Mouse (Mus musculus): ENCODE results near the gene Hcar2. TPM values are rescaled to one million over a fixed set of nuclear protein-coding genes. Genes with fewer than 3 reads are reported as not detected.

The Hcar2 gene
- polyA plus RNA-seq, 1 experiment from 2014 or later, result 0.10 TPM

DNA sequence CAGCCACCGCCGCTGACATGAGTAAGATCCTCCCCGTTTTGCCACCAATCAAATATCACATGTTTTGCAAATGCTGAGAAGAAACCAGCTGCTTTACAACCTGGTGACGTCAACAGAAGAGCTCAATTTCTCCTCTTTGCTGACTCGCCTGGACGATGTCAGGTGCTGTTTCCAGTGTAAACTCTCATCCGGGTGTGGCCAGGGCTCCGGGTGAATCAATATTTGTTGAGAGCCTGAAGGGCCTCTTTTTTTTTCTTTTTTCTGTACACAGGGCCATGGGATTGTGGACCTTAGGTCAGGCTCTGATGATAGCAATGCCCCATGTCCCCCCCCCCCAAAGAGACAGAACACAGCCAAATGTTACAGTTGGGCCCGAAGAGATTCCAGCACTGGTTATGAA is 10.8 kb downstream of the Hcar2 start:
- 82% methylated on average over 9 of the region's 9 CpGs for WGBS
- Histone ChIP-seq H3K4me3 (replicated peaks) (no peak overlapping the region), H3K36me3 (no peaks in the 10 kb centered on the region), H3K9me3 (replicated peaks) (no peaks in the 10 kb centered on the region), H3K4me1 (peaks cover 11% of the 10 kb centered on the region; the same call in 1 of the 2 replicates), H3K27me3 (no peaks in the 10 kb centered on the region), H3K4me2 (no peak overlapping the region), H3K27ac (no peak overlapping the region), H3K9ac (no peak overlapping the region)
- no peak for ATAC-seq (replicated peaks; ENCODE audit: low FRiP score)

DNA sequence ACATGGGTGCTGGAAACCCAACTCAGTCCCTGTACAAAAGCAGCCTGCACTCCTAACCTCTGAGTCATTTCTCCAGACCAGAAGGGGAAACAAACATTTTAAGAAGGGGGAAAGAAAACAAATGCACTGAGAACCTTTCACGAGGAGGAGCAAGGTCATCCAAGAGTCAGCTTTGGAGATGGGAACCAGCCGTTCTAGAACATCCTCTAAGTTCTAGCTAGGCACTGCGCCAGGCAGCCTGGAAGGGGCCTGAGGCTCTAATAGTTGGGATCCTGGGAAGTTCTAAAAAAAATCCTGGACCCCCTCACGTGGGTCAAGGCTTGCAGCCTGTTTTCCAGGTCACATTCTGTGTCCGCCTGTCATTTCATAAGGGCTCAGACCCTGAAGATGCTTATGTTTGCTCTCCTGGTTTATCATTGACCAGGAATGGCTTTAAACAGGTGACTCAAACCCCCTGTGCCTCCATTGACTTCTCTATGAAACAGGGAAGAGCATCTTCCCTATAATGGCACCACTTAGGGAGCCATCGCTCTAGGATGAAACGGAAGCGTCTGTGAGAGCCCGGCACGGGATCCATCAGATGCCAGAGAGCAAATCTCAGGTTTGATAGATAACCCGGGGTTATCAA is 11.3 kb downstream of the Hcar2 start:
- Histone ChIP-seq H3K27me3 (no peaks in the 10 kb centered on the region), H3K4me1 (peaks cover 8% of the 10 kb centered on the region; the same call in 1 of the 2 replicates), H3K4me3 (replicated peaks) (no peak overlapping the region), H3K9ac (no peak overlapping the region), H3K27ac (no peak overlapping the region), H3K9me3 (replicated peaks) (no peaks in the 10 kb centered on the region), H3K4me2 (no peak overlapping the region), H3K36me3 (no peaks in the 10 kb centered on the region)
- 83% methylated on average over 11 of the region's 11 CpGs for WGBS
- no peak for ATAC-seq (replicated peaks; ENCODE audit: low FRiP score)

DNA sequence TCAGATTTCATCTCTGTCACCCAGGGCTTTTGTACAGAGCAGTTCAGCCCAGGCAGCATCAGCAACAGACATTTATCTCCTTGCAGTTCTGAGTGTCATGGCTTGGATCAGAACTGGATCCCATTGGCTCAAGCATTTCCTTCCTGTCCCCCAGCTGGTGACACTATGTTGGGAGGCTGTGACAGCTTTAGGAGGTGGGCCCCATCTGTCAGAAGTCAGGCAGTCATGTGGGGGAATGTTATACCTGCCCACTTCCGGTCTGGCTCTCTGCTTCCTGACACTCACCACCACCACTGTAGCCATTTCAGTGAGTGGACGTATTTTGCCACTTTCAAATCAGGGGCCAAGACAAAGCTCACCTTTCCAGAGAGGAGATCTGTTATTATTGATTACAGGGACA is 13.9 kb downstream of the Hcar2 start:
- Histone ChIP-seq H3K4me2 (no peak overlapping the region), H3K27me3 (no peaks in the 10 kb centered on the region), H3K4me1 (peaks cover 6% of the 10 kb centered on the region; the same call in 1 of the 2 replicates), H3K27ac (no peak overlapping the region), H3K36me3 (no peaks in the 10 kb centered on the region), H3K9ac (no peak overlapping the region), H3K9me3 (replicated peaks) (no peaks in the 10 kb centered on the region), H3K4me3 (replicated peaks) (no peak overlapping the region)
- WGBS, result 14% methylated on average over 2 of the region's 2 CpGs
- 0 out of 2 replicates have a peak, but pooled peaks have one; percentile 40 for ATAC-seq (replicated peaks; ENCODE audit: low FRiP score)

DNA sequence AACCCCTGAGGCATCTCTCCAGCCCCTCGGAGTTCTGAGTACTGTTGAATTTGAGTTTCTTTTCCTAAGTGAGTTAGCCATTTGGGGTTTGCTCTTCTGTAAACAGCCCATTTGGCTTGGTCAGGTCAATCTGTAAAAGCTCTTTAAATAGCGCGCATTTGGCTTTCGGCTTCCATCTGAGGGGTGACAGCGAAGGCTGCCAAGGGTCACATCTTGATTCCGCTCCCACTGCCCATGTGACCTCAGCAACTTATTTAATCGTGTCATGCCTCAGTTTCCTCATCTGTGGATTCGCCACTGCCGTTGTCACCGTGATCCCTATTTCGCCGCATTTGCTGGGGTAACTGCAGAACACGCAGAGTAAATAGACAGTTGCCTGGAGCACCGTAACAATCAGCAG is 21.0 kb downstream of the Hcar2 start:
- Histone ChIP-seq H3K4me2 (peak overlapping the region; percentile 20), H3K27me3 (no peaks in the 10 kb centered on the region), H3K4me3 (replicated peaks) (no peak overlapping the region), H3K9me3 (replicated peaks) (no peaks in the 10 kb centered on the region), H3K27ac (no peak overlapping the region; the same call in 1 of the 2 replicates), H3K4me1 (peaks cover 18% of the 10 kb centered on the region), H3K9ac (no peak overlapping the region), H3K36me3 (no peaks in the 10 kb centered on the region)
- WGBS, result 71% methylated on average over 14 of the region's 14 CpGs
- no peak for ATAC-seq (replicated peaks; ENCODE audit: low FRiP score)

DNA sequence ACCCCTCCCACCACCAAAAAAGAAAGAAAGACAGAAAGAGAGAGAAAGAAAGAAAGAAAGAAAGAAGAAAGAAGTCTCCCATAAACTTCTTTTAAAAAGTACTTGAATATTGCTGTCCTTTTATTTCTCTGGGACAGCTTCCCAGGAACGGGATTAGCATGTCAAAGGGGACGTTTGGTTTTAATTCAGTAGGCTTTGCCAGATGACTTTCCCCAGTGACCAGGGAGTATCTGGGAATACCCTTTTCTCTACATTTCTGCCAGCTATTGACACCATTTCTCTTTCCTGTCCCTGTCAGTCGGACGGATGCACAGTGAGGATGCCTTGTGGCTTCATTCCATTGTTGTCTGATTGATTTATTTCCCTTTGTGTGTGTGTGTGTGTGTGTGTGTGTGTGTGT is 21.5 kb downstream of the Hcar2 start:
- peaks cover 18% of the 10 kb centered on the region for H3K4me1 ChIP-seq
- H3K27me3 ChIP-seq, result no peaks in the 10 kb centered on the region
- no peak overlapping the region for H3K4me2 ChIP-seq
- WGBS, result 45% methylated on average over 4 of the region's 4 CpGs
- no peaks in the 10 kb centered on the region for H3K9me3 ChIP-seq (replicated peaks)
- H3K27ac ChIP-seq, result peak overlapping the region; percentile 32; the same call in 1 of the 2 replicates
- no peaks in the 10 kb centered on the region for H3K36me3 ChIP-seq
- no peak for ATAC-seq (replicated peaks; ENCODE audit: low FRiP score)
- no peak overlapping the region for H3K4me3 ChIP-seq (replicated peaks)
- H3K9ac ChIP-seq, result no peak overlapping the region

DNA sequence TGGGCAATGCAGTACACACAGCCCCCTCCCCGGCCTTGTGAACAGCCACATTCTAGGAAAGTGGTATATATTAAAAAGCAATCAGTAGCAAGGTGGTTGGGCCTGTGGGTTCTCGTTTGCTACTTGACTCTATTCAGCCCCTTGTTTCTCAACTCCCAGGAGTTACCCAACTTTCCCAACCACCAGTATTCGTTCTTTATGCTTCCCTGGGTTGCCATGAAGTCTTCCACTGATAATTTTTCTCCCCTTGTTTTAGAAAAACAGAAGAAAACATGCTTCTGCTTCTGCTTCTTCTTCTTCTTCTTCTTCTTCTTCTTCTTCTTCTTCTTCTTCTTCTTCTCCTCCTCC is 22.4 kb downstream of the Hcar2 start:
- Histone ChIP-seq H3K27ac (no peak overlapping the region), H3K4me2 (no peak overlapping the region), H3K9me3 (replicated peaks) (no peaks in the 10 kb centered on the region), H3K36me3 (no peaks in the 10 kb centered on the region), H3K4me3 (replicated peaks) (no peak overlapping the region), H3K9ac (no peak overlapping the region), H3K4me1 (peaks cover 23% of the 10 kb centered on the region), H3K27me3 (no peaks in the 10 kb centered on the region)
- ATAC-seq (replicated peaks; ENCODE audit: low FRiP score), result no peak
- 85% methylated on average over 3 of the region's 3 CpGs for WGBS

DNA sequence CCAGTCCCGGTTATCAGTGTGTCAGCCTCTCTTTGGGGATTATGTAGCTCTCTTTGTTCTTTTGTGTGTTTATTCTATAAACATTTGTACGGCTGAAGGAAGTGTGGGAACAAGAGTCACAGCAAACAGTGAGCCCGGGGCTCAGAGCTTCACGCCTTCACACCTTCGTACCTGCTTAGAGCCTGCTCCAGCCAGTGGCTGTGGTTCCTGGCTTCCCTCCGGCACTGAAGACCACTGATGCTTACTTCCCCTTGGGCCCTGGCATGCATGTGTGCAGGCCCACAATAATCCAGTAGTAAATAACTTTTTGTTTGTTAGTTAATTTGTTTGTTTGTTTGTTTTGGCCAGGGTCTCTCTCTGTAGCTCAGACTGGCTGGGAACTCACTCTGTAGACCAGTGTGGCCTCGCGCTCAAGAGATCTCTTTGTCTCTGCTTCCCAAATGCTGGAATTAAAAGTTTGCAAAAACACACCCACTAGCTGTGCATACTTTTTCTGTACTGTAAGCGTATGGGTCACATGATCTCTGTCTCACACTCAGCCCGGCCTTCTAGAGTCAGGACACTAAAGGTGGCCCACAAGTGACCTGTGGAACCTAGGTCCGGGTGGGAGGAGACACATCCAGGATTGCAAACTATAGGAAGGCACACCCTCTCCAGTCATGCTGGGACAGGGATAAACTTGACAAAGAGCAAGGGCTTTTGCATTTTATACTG is 22.9 kb downstream of the Hcar2 start:
- H3K36me3 ChIP-seq, result no peaks in the 10 kb centered on the region
- H3K9me3 ChIP-seq (replicated peaks), result no peaks in the 10 kb centered on the region
- H3K4me2 ChIP-seq, result no peak overlapping the region
- no peak for ATAC-seq (replicated peaks; ENCODE audit: low FRiP score)
- 47% methylated on average over 11 of the region's 11 CpGs for WGBS
- no peak overlapping the region for H3K9ac ChIP-seq
- no peak overlapping the region for H3K4me3 ChIP-seq (replicated peaks)
- no peak overlapping the region for H3K27ac ChIP-seq
- H3K4me1 ChIP-seq, result peaks cover 27% of the 10 kb centered on the region
- no peaks in the 10 kb centered on the region for H3K27me3 ChIP-seq

DNA sequence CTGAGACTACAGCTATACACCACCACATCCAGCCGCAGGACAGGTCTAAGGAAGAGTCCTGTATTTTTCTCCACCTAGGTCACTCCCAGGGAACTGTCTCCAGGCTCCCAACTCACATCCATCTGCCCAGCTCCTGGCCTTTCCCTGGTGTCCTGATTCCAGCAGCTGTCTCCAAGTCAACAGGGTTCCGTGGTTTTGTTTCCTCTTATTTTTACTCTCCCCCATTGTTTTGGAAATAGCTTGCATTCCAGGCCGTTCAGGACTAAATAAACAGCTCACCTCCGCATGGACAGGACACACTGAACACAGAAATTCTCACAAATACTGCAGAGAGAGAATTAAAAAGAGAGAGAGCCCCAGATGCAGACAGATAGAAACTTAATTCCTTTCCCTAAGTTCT is 27.9 kb downstream of the Hcar2 start:
- H3K36me3 ChIP-seq, result no peaks in the 10 kb centered on the region
- H3K9ac ChIP-seq, result no peak overlapping the region
- ATAC-seq (replicated peaks; ENCODE audit: low FRiP score), result no peak
- H3K4me2 ChIP-seq, result no peak overlapping the region
- 43% methylated on average over 4 of the region's 4 CpGs for WGBS
- no peak overlapping the region for H3K4me3 ChIP-seq (replicated peaks)
- no peaks in the 10 kb centered on the region for H3K9me3 ChIP-seq (replicated peaks)
- H3K27ac ChIP-seq, result 0 out of 2 replicates have a peak overlapping the region, but pooled peaks have one; percentile 35
- H3K4me1 ChIP-seq, result peaks cover 18% of the 10 kb centered on the region
- H3K27me3 ChIP-seq, result no peaks in the 10 kb centered on the region

DNA sequence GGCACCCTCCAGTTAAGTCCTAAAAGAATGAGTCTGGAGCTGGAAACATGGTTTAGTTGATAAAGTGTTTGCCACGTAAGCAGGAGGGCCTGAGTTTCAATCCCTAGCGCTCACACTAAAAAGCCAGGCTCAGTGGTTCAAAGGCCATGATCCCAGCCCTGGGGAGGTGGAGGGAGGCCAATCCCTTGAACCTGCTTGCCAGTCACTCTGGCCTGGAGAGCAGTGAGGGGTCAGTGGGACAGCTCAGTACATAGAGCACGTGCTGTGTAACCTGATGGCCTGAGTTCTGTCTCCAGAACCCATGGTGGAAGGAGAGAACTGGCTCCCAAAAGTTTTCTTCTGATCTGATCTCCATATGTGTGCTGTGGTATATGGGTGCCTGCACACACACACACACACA is 30.5 kb downstream of the Hcar2 start:
- Histone ChIP-seq H3K27me3 (no peaks in the 10 kb centered on the region), H3K9me3 (replicated peaks) (no peaks in the 10 kb centered on the region), H3K4me3 (replicated peaks) (no peak overlapping the region), H3K9ac (no peak overlapping the region), H3K4me2 (no peak overlapping the region), H3K4me1 (peaks cover 13% of the 10 kb centered on the region), H3K36me3 (no peaks in the 10 kb centered on the region), H3K27ac (no peak overlapping the region)
- WGBS, result 79% methylated on average over 3 of the region's 3 CpGs
- ATAC-seq (replicated peaks; ENCODE audit: low FRiP score), result no peak

DNA sequence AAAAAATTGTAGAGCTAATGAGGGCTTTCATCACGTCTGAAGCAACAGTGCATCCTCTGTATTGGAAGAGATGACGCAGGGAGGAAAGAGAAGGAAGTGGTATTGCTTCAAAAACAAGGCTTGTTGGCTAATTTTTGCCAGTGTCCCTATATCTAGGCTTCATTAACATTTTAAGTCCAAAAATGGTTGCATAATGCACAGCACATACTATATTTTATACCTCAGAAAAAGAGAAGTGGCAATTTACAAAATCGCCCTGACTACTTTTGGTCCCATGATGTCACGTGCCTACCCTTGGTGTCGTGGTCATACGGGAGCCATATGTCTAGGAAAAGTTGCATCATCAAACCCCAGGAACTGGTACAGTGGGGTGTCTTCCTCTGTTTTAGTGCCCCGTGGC is 33.0 kb downstream of the Hcar2 start:
- no peak overlapping the region for H3K9ac ChIP-seq
- no peaks in the 10 kb centered on the region for H3K27me3 ChIP-seq
- no peaks in the 10 kb centered on the region for H3K36me3 ChIP-seq
- no peak overlapping the region for H3K4me2 ChIP-seq
- WGBS, result 90% methylated on average over 7 of the region's 7 CpGs
- no peak overlapping the region for H3K27ac ChIP-seq
- H3K4me1 ChIP-seq, result peaks cover 6% of the 10 kb centered on the region; the same call in 1 of the 2 replicates
- H3K9me3 ChIP-seq (replicated peaks), result no peaks in the 10 kb centered on the region
- H3K4me3 ChIP-seq (replicated peaks), result no peak overlapping the region
- ATAC-seq (replicated peaks; ENCODE audit: low FRiP score), result no peak

DNA sequence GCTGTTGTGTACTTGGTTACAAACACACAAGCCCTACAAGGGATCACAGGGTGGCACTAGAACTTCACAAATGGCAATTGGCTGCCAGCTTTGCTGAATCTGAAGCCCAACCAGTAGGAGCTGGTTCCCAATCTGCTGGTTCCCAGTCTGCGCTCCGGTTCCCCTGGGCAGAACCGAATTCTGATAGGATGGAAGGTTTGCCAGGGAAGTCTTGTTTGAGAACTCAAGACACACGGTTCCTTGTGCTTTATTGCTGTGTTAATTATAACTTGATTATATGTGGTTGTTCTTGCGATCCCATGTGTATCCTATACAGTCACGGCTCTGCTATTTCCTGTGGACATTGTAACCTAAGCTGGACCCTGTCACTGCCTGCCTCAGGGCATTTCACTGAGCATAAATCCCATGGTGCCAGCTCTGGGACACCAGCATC is 37.6 kb downstream of the Hcar2 start:
- Histone ChIP-seq H3K9ac (no peak overlapping the region), H3K36me3 (no peaks in the 10 kb centered on the region), H3K27me3 (no peaks in the 10 kb centered on the region), H3K4me2 (peak overlapping the region; percentile 29), H3K4me1 (peaks cover 2% of the 10 kb centered on the region; the same call in 1 of the 2 replicates), H3K9me3 (replicated peaks) (no peaks in the 10 kb centered on the region), H3K27ac (peak overlapping the region; percentile 59), H3K4me3 (replicated peaks) (0 out of 2 replicates have a peak overlapping the region, but pooled peaks have one; percentile 5)
- ATAC-seq (replicated peaks; ENCODE audit: low FRiP score), result peak; percentile 93
- WGBS, result 25% methylated on average over 6 of the region's 6 CpGs

DNA sequence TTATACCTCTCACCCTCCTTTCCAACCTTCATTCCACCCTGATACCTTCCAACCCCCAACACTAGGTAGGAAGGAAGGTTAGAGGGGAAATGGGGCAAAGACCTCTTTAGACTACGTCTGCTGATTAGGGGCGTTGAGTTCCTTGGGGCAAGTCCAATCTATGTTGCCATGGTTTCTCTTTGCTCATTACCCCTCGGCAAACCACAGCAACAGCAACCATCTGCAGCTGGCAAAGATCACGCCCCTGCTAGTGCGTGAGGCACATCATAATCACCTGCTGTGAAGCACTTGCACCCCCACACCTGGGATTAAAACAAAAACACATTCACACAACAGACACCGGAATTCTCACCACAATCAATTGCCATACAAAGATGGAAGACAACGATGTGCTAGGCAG is 42.6 kb downstream of the Hcar2 start:
- peaks cover 23% of the 10 kb centered on the region for H3K4me1 ChIP-seq
- WGBS, result 75% methylated on average over 7 of the region's 7 CpGs
- H3K4me3 ChIP-seq (replicated peaks), result no peak overlapping the region
- H3K36me3 ChIP-seq, result peaks cover 31% of the 10 kb centered on the region
- H3K27me3 ChIP-seq, result no peaks in the 10 kb centered on the region
- H3K9ac ChIP-seq, result no peak overlapping the region
- no peak for ATAC-seq (replicated peaks; ENCODE audit: low FRiP score)
- no peak overlapping the region for H3K4me2 ChIP-seq
- H3K9me3 ChIP-seq (replicated peaks), result no peaks in the 10 kb centered on the region
- no peak overlapping the region for H3K27ac ChIP-seq

Measured in kidney, embryonic 15.5 days (tissue).